Mouse (Mus musculus) kidney, postnatal 0 days (tissue): ENCODE results near the gene Mllt10. TPM values are rescaled to one million over a fixed set of nuclear protein-coding genes. Genes with fewer than 3 reads are reported as not detected.
A peak's percentile ranks its signal among the peaks of the same experiment; 100 is the strongest.

Experiments used
- ATAC-seq: fragments of 200-750 bp; cut with Nextera tagmentation; replicated peaks from 2 replicates; pipeline ENCODE4 v1.8.0; 2017; ENCODE audit warnings: low read depth, moderate number of reproducible peaks, moderate TSS enrichment, moderate library complexity; ENCODE audit not compliant: low FRiP score
- DNase-seq: peaks from one replicate; pipeline ENCODE4 v3.0.0-alpha.2; 2016; ENCODE audit warnings: low spot score
- H3K27ac ChIP-seq: fragments of 300-500 bp; sonication (generic); 2 replicates; pipeline ENCODE4 v1.5.1; 2014; ENCODE audit warnings: mild to moderate bottlenecking
- H3K27me3 ChIP-seq: fragments of 300-500 bp; sonication (generic); 2 replicates; pipeline ENCODE4 v1.6.1; 2014; ENCODE audit warnings: low read length, mixed read lengths; ENCODE audit not compliant: insufficient read depth
- H3K36me3 ChIP-seq: fragments of 300-500 bp; sonication (generic); 2 replicates; pipeline ENCODE4 v1.6.1; 2014; ENCODE audit warnings: low read length, mixed read lengths; ENCODE audit not compliant: insufficient read depth
- H3K4me1 ChIP-seq: fragments of 300-500 bp; sonication (generic); replicated peaks from 2 replicates; pipeline ENCODE4 v1.6.1; 2014; ENCODE audit warnings: antibody characterized with exemption, low read length, mixed read lengths; ENCODE audit not compliant: insufficient read depth
- H3K4me2 ChIP-seq: fragments of 300-500 bp; sonication (generic); 2 replicates; pipeline ENCODE4 v1.6.1; 2014; ENCODE audit warnings: mild to moderate bottlenecking, low read length, moderate library complexity, mixed read lengths
- H3K4me3 ChIP-seq: fragments of 300-500 bp; sonication (generic); replicated peaks from 2 replicates; pipeline ENCODE4 v1.5.1; 2014; ENCODE audit warnings: low read depth, low read length
- H3K9ac ChIP-seq: fragments of 300-500 bp; sonication (generic); 2 replicates; pipeline ENCODE4 v1.6.1; 2014; ENCODE audit warnings: low read depth, low read length
- H3K9me3 ChIP-seq: fragments of 300-500 bp; sonication (generic); replicated peaks from 2 replicates; pipeline ENCODE4 v1.6.1; 2016; ENCODE audit warnings: low read length, inconsistent platforms, mixed read lengths
- CTCF ChIP-seq: IDR thresholded peaks from 2 replicates; pipeline ENCODE4 v1.5.1; 2016; ENCODE audit warnings: antibody characterized with exemption, low read depth, mild to moderate bottlenecking, moderate library complexity
- WGBS: fragments of 180-500 bp; shearing (Covaris S2); extraction: QIAGEN DNeasy Blood & Tissue Kit; methylation state at CpG from one replicate; pipeline ENCODE4 v1.1.7; 2014; 5-methylcytosine and 5-hydroxymethylcytosine counted together
- polyA plus RNA-seq: library from polyadenylated mRNA; unstranded; fragments of >200 nt; fragmentation: Nextera tagmentation; extraction: Ambion mirVana; gene quantifications from 2 replicates; pipeline ENCODE4 v1.2.1, GENCODE M21; 2015

Mllt10 gene
- polyA plus RNA-seq, 1 experiment from 2014 or later: 48.9 TPM

- no peaks in the 10 kb centered on the region for H3K4me1 ChIP-seq
- 84% methylated on average over 3 of the region's 3 CpGs for WGBS
- H3K27me3 ChIP-seq: no peaks in the 10 kb centered on the region
- H3K4me2 ChIP-seq: no peak overlapping the region
- DNase-seq (no peak), ATAC-seq (no peak)
- no peak for TF ChIP-seq CTCF
- H3K27ac ChIP-seq: no peak overlapping the region
- H3K9me3 ChIP-seq: no peaks in the 10 kb centered on the region
- peaks cover 11% of the 10 kb centered on the region; the same call in 1 of the 2 replicates for H3K36me3 ChIP-seq
- H3K9ac ChIP-seq: no peak overlapping the region
- H3K4me3 ChIP-seq: no peak overlapping the region
Measured at GRCm38 (mm10) chr2:18116432-18116831, 61.4 kb downstream of the Mllt10 start.

- Histone ChIP-seq H3K4me3 (no peak overlapping the region), H3K9me3 (no peaks in the 10 kb centered on the region), H3K27me3 (no peaks in the 10 kb centered on the region), H3K36me3 (peaks cover 18% of the 10 kb centered on the region), H3K4me1 (no peaks in the 10 kb centered on the region), H3K27ac (no peak overlapping the region), H3K4me2 (no peak overlapping the region), H3K9ac (no peak overlapping the region)
- 76% methylated on average over 2 of the region's 2 CpGs for WGBS
- no peak for TF ChIP-seq CTCF
- no peak for ATAC-seq
- no peak for DNase-seq
Measured at GRCm38 (mm10) chr2:18138131-18138530, 83.1 kb downstream of the Mllt10 start.

GRCm38 (mm10) chr2:18139646-18140045 is 84.6 kb downstream of the Mllt10 start:
- H3K9me3 ChIP-seq: no peaks in the 10 kb centered on the region
- no peak for ATAC-seq
- H3K4me1 ChIP-seq: no peaks in the 10 kb centered on the region
- H3K27ac ChIP-seq: no peak overlapping the region
- no peaks in the 10 kb centered on the region for H3K27me3 ChIP-seq
- no peak for DNase-seq
- no peak overlapping the region for H3K4me2 ChIP-seq
- H3K36me3 ChIP-seq: peaks cover 18% of the 10 kb centered on the region
- H3K4me3 ChIP-seq: no peak overlapping the region
- no peak overlapping the region for H3K9ac ChIP-seq
- TF ChIP-seq CTCF: no peak
- 94% methylated on average over 5 of the region's 5 CpGs for WGBS

GRCm38 (mm10) chr2:18156131-18156530 is 101.1 kb downstream of the Mllt10 start:
- no peak for TF ChIP-seq CTCF
- ATAC-seq: no peak
- Histone ChIP-seq H3K4me1 (no peaks in the 10 kb centered on the region), H3K27ac (no peak overlapping the region), H3K9ac (no peak overlapping the region), H3K4me3 (no peak overlapping the region), H3K27me3 (no peaks in the 10 kb centered on the region), H3K36me3 (peaks cover 21% of the 10 kb centered on the region; the same call in 1 of the 2 replicates), H3K9me3 (no peaks in the 10 kb centered on the region), H3K4me2 (no peak overlapping the region)
- WGBS: 89% methylated on average over 3 of the region's 3 CpGs
- no peak for DNase-seq

- 65% methylated on average over 3 of the region's 3 CpGs for WGBS
- Histone ChIP-seq H3K36me3 (peaks cover 21% of the 10 kb centered on the region), H3K4me2 (no peak overlapping the region), H3K4me3 (no peak overlapping the region), H3K27ac (no peak overlapping the region), H3K9me3 (no peaks in the 10 kb centered on the region), H3K9ac (no peak overlapping the region), H3K27me3 (no peaks in the 10 kb centered on the region), H3K4me1 (no peaks in the 10 kb centered on the region)
- ATAC-seq: no peak
- TF ChIP-seq CTCF: no peak
- DNase-seq: no peak
Measured at GRCm38 (mm10) chr2:18159426-18159825, 104.4 kb downstream of the Mllt10 start.

- no peak for DNase-seq
- H3K27ac ChIP-seq: no peak overlapping the region
- ATAC-seq: no peak
- no peak for TF ChIP-seq CTCF
- no peaks in the 10 kb centered on the region for H3K9me3 ChIP-seq
- H3K27me3 ChIP-seq: no peaks in the 10 kb centered on the region
- peaks cover 15% of the 10 kb centered on the region for H3K36me3 ChIP-seq
- no peaks in the 10 kb centered on the region for H3K4me1 ChIP-seq
- 89% methylated on average over 5 of the region's 5 CpGs for WGBS
- H3K4me2 ChIP-seq: no peak overlapping the region
- H3K9ac ChIP-seq: no peak overlapping the region
- H3K4me3 ChIP-seq: no peak overlapping the region
Measured at GRCm38 (mm10) chr2:18160992-18161391, 106.0 kb downstream of the Mllt10 start.

GRCm38 (mm10) chr2:18165511-18165910 is 110.5 kb downstream of the Mllt10 start:
- no peaks in the 10 kb centered on the region for H3K27me3 ChIP-seq
- DNase-seq (peak; percentile 24), ATAC-seq (no peak)
- no peak overlapping the region for H3K4me3 ChIP-seq
- no peaks in the 10 kb centered on the region for H3K4me1 ChIP-seq
- no peak overlapping the region for H3K4me2 ChIP-seq
- H3K36me3 ChIP-seq: peaks cover 10% of the 10 kb centered on the region
- no peak overlapping the region for H3K9ac ChIP-seq
- no peak for TF ChIP-seq CTCF
- no peaks in the 10 kb centered on the region for H3K9me3 ChIP-seq
- 72% methylated on average over 2 of the region's 2 CpGs for WGBS
- no peak overlapping the region for H3K27ac ChIP-seq
